Mouse (Mus musculus): ENCODE data around the gene Ugt1a7c.
"Not testable (repeated sequence)": the region's sequence is repeated elsewhere in the genome, so short reads cannot be mapped to it uniquely, and the experiment has no call there.

Ugt1a7c gene

GRCm38 (mm10) chr1:88094941-88095492 lies at the start of gene Ugt1a7c:
Gene Ugt1a7c, plus strand, starts transcription at chr1:88095062.
- DNase-seq (ENCODE audit: low read depth, low spot score), result no peak

- DNase-seq (ENCODE audit: low read depth, low spot score), result not testable (repeated sequence)
These were observed 47.5 kb upstream of the Ugt1a7c start for GRCm38 (mm10) chr1:88047408-88047807.

- DNase-seq (ENCODE audit: low read depth, low spot score), result no peak
These were observed 39.8 kb upstream of the Ugt1a7c start, which contains the start of gene Ugt1a10 for GRCm38 (mm10) chr1:88055088-88055487. Gene Ugt1a10, plus strand, starts transcription at chr1:88055388.

- not testable (repeated sequence) for DNase-seq (ENCODE audit: low read depth, low spot score)
These were observed 28.3 kb upstream of the Ugt1a7c start for GRCm38 (mm10) chr1:88066472-88067102.

GRCm38 (mm10) chr1:88070495-88070894 lies 24.4 kb upstream of the Ugt1a7c start, which contains the start of gene Ugt1a9:
Gene Ugt1a9, plus strand, starts transcription at chr1:88070800.
- DNase-seq (ENCODE audit: low read depth, low spot score), result no peak

- no peak for DNase-seq (ENCODE audit: low read depth, low spot score)
These were observed 24.0 kb upstream of the Ugt1a7c start for GRCm38 (mm10) chr1:88070902-88071301.

- no peak for DNase-seq (ENCODE audit: low read depth, low spot score)
These were observed 20.4 kb upstream of the Ugt1a7c start for GRCm38 (mm10) chr1:88074471-88074870.

- no peak for DNase-seq (ENCODE audit: low read depth, low spot score)
These were observed 17.7 kb upstream of the Ugt1a7c start for GRCm38 (mm10) chr1:88077128-88077527.

GRCm38 (mm10) chr1:88081670-88082069 lies 13.2 kb upstream of the Ugt1a7c start:
- no peak for DNase-seq (ENCODE audit: low read depth, low spot score)

GRCm38 (mm10) chr1:88086125-88086524 lies 8.7 kb upstream of the Ugt1a7c start:
- DNase-seq (ENCODE audit: low read depth, low spot score), result no peak

- DNase-seq (ENCODE audit: low read depth, low spot score), result no peak
These were observed 7.3 kb upstream of the Ugt1a7c start, which contains the start of gene Ugt1a8 for GRCm38 (mm10) chr1:88087513-88087912. Gene Ugt1a8, plus strand, starts transcription at chr1:88087813.

GRCm38 (mm10) chr1:88092341-88092740 lies 2.5 kb upstream of the Ugt1a7c start:
- DNase-seq (ENCODE audit: low read depth, low spot score), result no peak

- DNase-seq (ENCODE audit: low read depth, low spot score), result peak; percentile 17
These were observed 589 bp upstream of the Ugt1a7c start for GRCm38 (mm10) chr1:88094270-88094676.

GRCm38 (mm10) chr1:88098546-88098945 lies 3.7 kb downstream of the Ugt1a7c start:
- DNase-seq (ENCODE audit: low read depth, low spot score), result not testable (repeated sequence)

GRCm38 (mm10) chr1:88099691-88100090 lies 4.8 kb downstream of the Ugt1a7c start:
- not testable (repeated sequence) for DNase-seq (ENCODE audit: low read depth, low spot score)

GRCm38 (mm10) chr1:88103019-88103418 lies 8.2 kb downstream of the Ugt1a7c start, which contains the start of gene Ugt1a6b:
Gene Ugt1a6b, plus strand, starts transcription at chr1:88103252.
- DNase-seq (ENCODE audit: low read depth, low spot score), result not testable (repeated sequence)

GRCm38 (mm10) chr1:88103697-88104468 lies 9.0 kb downstream of the Ugt1a7c start:
- not testable (repeated sequence) for DNase-seq (ENCODE audit: low read depth, low spot score)

GRCm38 (mm10) chr1:88104667-88105430 lies 10.0 kb downstream of the Ugt1a7c start:
- DNase-seq (ENCODE audit: low read depth, low spot score), result no peak

- no peak for DNase-seq (ENCODE audit: low read depth, low spot score)
These were observed 10.8 kb downstream of the Ugt1a7c start for GRCm38 (mm10) chr1:88105656-88106055.

GRCm38 (mm10) chr1:88109027-88109557 lies 14.2 kb downstream of the Ugt1a7c start:
- DNase-seq (ENCODE audit: low read depth, low spot score), result not testable (repeated sequence)

- DNase-seq (ENCODE audit: low read depth, low spot score), result not testable (repeated sequence)
These were observed 14.7 kb downstream of the Ugt1a7c start for GRCm38 (mm10) chr1:88109604-88110003.
